Mouse (Mus musculus) CH12.LX (cell line): ENCODE measurements around the gene Zfp827.

Experiments
- CTCF ChIP-seq, 2 experiments: IDR thresholded peaks in 1 of 2; conservative IDR thresholded peaks in 1 of 2; 2 replicates each; pipeline ENCODE4 v1.5.1; 2011 to 2012; ENCODE audit warnings: low read depth in 2 of 2, low read length in 2 of 2, improper control_type of control experiment in 1 of 2, inconsistent platforms in 1 of 2, mild to moderate bottlenecking in 1 of 2, moderate library complexity in 1 of 2
- KAT2A ChIP-seq: IDR thresholded peaks from 2 replicates; pipeline ENCODE4 v1.6.1; 2012; ENCODE audit warnings: low read length, improper control_type of control experiment, inconsistent platforms; ENCODE audit not compliant: insufficient replicate concordance
- MXI1 ChIP-seq: IDR thresholded peaks from 2 replicates; pipeline ENCODE4 v1.6.1; 2011; ENCODE audit warnings: mild to moderate bottlenecking, low read depth, low read length, improper control_type of control experiment
- SIN3A ChIP-seq: IDR thresholded peaks from 2 replicates; pipeline ENCODE4 v1.6.1; 2012; ENCODE audit warnings: low read length, improper control_type of control experiment, inconsistent platforms

GRCm38 (mm10) chr8:79211630-79212029, 183.4 kb downstream of the Zfp827 start:
- TF ChIP-seq KAT2A (no peak), CTCF (conservative IDR thresholded peaks at IDR 0.05 in 1 of 2, IDR thresholded peaks at IDR 0.05 in 1 of 2; ENCODE audit: low read depth in 2 of 2, low read length in 2 of 2) (no peak), MXI1 (no peak), SIN3A (no peak)
